Mouse (Mus musculus): ENCODE data around the gene Gm13889. TPM values are rescaled to one million over a fixed set of nuclear protein-coding genes. Genes with fewer than 3 reads are reported as not detected.

The Gm13889 gene
- polyA plus RNA-seq, 2 experiments, result 2.3 to 3.0 TPM

- WGBS (ENCODE audit: insufficient replicate concordance), result 52% methylated on average over 3 of the region's 3 CpGs
- H3K27me3 ChIP-seq (ENCODE audit: control insufficient read depth, insufficient read depth, low read length), result no peaks in the 10 kb centered on the region
- H3K27ac ChIP-seq, result no peak overlapping the region
- no peaks in the 10 kb centered on the region for H3K9me3 ChIP-seq (ENCODE audit: control insufficient read depth, low read length)
- H3K9ac ChIP-seq (replicated peaks), result no peak overlapping the region
- no peak overlapping the region for H3K4me2 ChIP-seq (ENCODE audit: low read depth)
- H3K4me1 ChIP-seq (replicated peaks; ENCODE audit: control insufficient read depth in 2 of 2, insufficient read depth in 2 of 2, low read length in 1 of 2), result peaks cover 0 to under 1% of the 10 kb centered on the region in 2 experiments; a peak in 1 of 4 replicates
- DNase-seq (ENCODE audit: low read depth in 3 of 3, low spot score in 3 of 3) (no peak), ATAC-seq (ENCODE audit: insufficient read depth) (no peak)
- TF ChIP-seq CTCF (IDR thresholded peaks at IDR 0.05; ENCODE audit: low read depth) (no peak), EP300 (IDR thresholded peaks at IDR 0.05; ENCODE audit: low read depth) (no peak)
- no peak overlapping the region for H3K4me3 ChIP-seq (ENCODE audit: insufficient read depth in 1 of 2, low read depth in 2 of 2, low read length in 2 of 2)
- H3K36me3 ChIP-seq (replicated peaks; ENCODE audit: control insufficient read depth, insufficient read depth, low read depth), result no peaks in the 10 kb centered on the region
Measured at GRCm38 (mm10) chr2:93971647-93972046, 14.6 kb upstream of the Gm13889 start.

GRCm38 (mm10) chr2:93964494-93965160 lies 7.6 kb upstream of the Gm13889 start:
- Histone ChIP-seq H3K27ac (no peak overlapping the region), H3K27me3 (ENCODE audit: control insufficient read depth, insufficient read depth, low read length) (no peaks in the 10 kb centered on the region), H3K9me3 (ENCODE audit: control insufficient read depth, low read length) (no peaks in the 10 kb centered on the region), H3K9ac (replicated peaks) (no peak overlapping the region), H3K4me3 (ENCODE audit: insufficient read depth in 1 of 2, low read depth in 2 of 2, low read length in 2 of 2) (no peak overlapping the region), H3K36me3 (replicated peaks; ENCODE audit: control insufficient read depth, insufficient read depth, low read depth) (no peaks in the 10 kb centered on the region), H3K4me2 (ENCODE audit: low read depth) (no peak overlapping the region), H3K4me1 (replicated peaks; ENCODE audit: control insufficient read depth in 2 of 2, insufficient read depth in 2 of 2, low read length in 1 of 2) (no peaks in the 10 kb centered on the region; a peak in 1 of 4 replicates)
- TF ChIP-seq EP300 (IDR thresholded peaks at IDR 0.05; ENCODE audit: low read depth), result no peak
- no peak for TF ChIP-seq CTCF (IDR thresholded peaks at IDR 0.05; ENCODE audit: low read depth)
- ATAC-seq (ENCODE audit: insufficient read depth) (no peak), DNase-seq (ENCODE audit: low read depth in 3 of 3, low spot score in 3 of 3) (no peak)
- WGBS (ENCODE audit: insufficient replicate concordance), result 52% methylated on average over 7 of the region's 7 CpGs

- Histone ChIP-seq H3K9ac (replicated peaks) (no peak overlapping the region), H3K27me3 (ENCODE audit: control insufficient read depth, insufficient read depth, low read length) (no peaks in the 10 kb centered on the region), H3K27ac (no peak overlapping the region), H3K9me3 (ENCODE audit: control insufficient read depth, low read length) (no peaks in the 10 kb centered on the region), H3K4me1 (replicated peaks; ENCODE audit: control insufficient read depth in 2 of 2, insufficient read depth in 2 of 2, low read length in 1 of 2) (no peaks in the 10 kb centered on the region; a peak in 1 of 4 replicates), H3K4me3 (ENCODE audit: insufficient read depth in 1 of 2, low read depth in 2 of 2, low read length in 2 of 2) (no peak overlapping the region), H3K36me3 (replicated peaks; ENCODE audit: control insufficient read depth, insufficient read depth, low read depth) (no peaks in the 10 kb centered on the region), H3K4me2 (ENCODE audit: low read depth) (no peak overlapping the region)
- ATAC-seq (ENCODE audit: insufficient read depth) (no peak), DNase-seq (ENCODE audit: low read depth in 3 of 3, low spot score in 3 of 3) (no peak)
- 72% methylated on average over 1 of the region's 1 CpGs for WGBS (ENCODE audit: insufficient replicate concordance)
- TF ChIP-seq CTCF (IDR thresholded peaks at IDR 0.05; ENCODE audit: low read depth) (no peak), EP300 (IDR thresholded peaks at IDR 0.05; ENCODE audit: low read depth) (no peak)
Measured at GRCm38 (mm10) chr2:93963802-93964201, 6.8 kb upstream of the Gm13889 start.

- TF ChIP-seq CTCF (IDR thresholded peaks at IDR 0.05; ENCODE audit: low read depth), result no peak
- TF ChIP-seq EP300 (IDR thresholded peaks at IDR 0.05; ENCODE audit: low read depth), result no peak
- 38% methylated on average over 8 of the region's 8 CpGs for WGBS (ENCODE audit: insufficient replicate concordance)
- ATAC-seq (ENCODE audit: insufficient read depth) (no peak), DNase-seq (ENCODE audit: low read depth in 3 of 3, low spot score in 3 of 3) (no peak)
- Histone ChIP-seq H3K9me3 (ENCODE audit: control insufficient read depth, low read length) (no peaks in the 10 kb centered on the region), H3K27ac (no peak overlapping the region), H3K27me3 (ENCODE audit: control insufficient read depth, insufficient read depth, low read length) (peaks cover 17% of the 10 kb centered on the region), H3K9ac (replicated peaks) (no peak overlapping the region), H3K4me1 (replicated peaks; ENCODE audit: control insufficient read depth in 2 of 2, insufficient read depth in 2 of 2, low read length in 1 of 2) (no peaks in the 10 kb centered on the region; a peak in 1 of 4 replicates), H3K36me3 (replicated peaks; ENCODE audit: control insufficient read depth, insufficient read depth, low read depth) (no peaks in the 10 kb centered on the region), H3K4me2 (ENCODE audit: low read depth) (no peak overlapping the region), H3K4me3 (ENCODE audit: insufficient read depth in 1 of 2, low read depth in 2 of 2, low read length in 2 of 2) (no peak overlapping the region)
Measured at GRCm38 (mm10) chr2:93961716-93962115, 4.7 kb upstream of the Gm13889 start.

GRCm38 (mm10) chr2:93959346-93959745 lies 2.3 kb upstream of the Gm13889 start:
- ATAC-seq (ENCODE audit: insufficient read depth) (no peak), DNase-seq (ENCODE audit: low read depth in 3 of 3, low spot score in 3 of 3) (no peak)
- no peaks in the 10 kb centered on the region; a peak in 1 of 4 replicates for H3K4me1 ChIP-seq (replicated peaks; ENCODE audit: control insufficient read depth in 2 of 2, insufficient read depth in 2 of 2, low read length in 1 of 2)
- no peaks in the 10 kb centered on the region for H3K36me3 ChIP-seq (replicated peaks; ENCODE audit: control insufficient read depth, insufficient read depth, low read depth)
- 55% methylated on average over 8 of the region's 8 CpGs for WGBS (ENCODE audit: insufficient replicate concordance)
- TF ChIP-seq EP300 (IDR thresholded peaks at IDR 0.05; ENCODE audit: low read depth) (no peak), CTCF (IDR thresholded peaks at IDR 0.05; ENCODE audit: low read depth) (no peak)
- no peak overlapping the region for H3K4me3 ChIP-seq (ENCODE audit: insufficient read depth in 1 of 2, low read depth in 2 of 2, low read length in 2 of 2)
- H3K4me2 ChIP-seq (ENCODE audit: low read depth), result no peak overlapping the region
- H3K9ac ChIP-seq (replicated peaks), result no peak overlapping the region
- no peaks in the 10 kb centered on the region for H3K9me3 ChIP-seq (ENCODE audit: control insufficient read depth, low read length)
- peaks cover 39% of the 10 kb centered on the region for H3K27me3 ChIP-seq (ENCODE audit: control insufficient read depth, insufficient read depth, low read length)
- H3K27ac ChIP-seq, result no peak overlapping the region

All from liver, embryonic 14.5 days (tissue).